Mouse (Mus musculus): ENCODE measurements around the gene Cfdp1. TPM values are rescaled to one million over a fixed set of nuclear protein-coding genes. Genes with fewer than 3 reads are reported as not detected.
"Not testable (repeated sequence)": the region's sequence is repeated elsewhere in the genome, so short reads cannot be mapped to it uniquely, and the experiment has no call there.

The Cfdp1 gene
- polyA plus RNA-seq, 1 experiment from 2014 or later = 214 TPM

DNA sequence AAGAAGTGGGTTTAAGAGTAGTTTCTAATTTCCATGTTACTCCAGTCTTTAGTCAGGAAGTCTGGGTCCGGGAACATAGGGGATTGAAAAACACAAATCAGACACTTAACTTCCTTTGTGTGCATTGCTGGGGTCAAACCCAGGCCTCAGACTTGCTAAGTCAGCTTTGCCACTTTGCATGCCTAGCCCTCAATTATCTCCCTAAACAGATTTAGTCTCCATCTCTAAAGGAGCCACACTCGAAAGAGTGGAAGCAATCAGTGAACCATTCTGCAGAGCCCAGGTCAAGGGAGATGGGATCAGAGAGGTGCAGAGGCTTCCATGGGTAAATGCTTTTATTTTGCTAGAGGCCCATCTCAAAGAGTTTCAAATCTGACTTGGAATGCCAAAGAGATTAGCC, 14.6 kb upstream of the Cfdp1 start:
- DNase-seq (ENCODE audit: low spot score) = no peak
- H3K27ac ChIP-seq (ENCODE audit: low read depth, low read length) = no peak overlapping the region
- no peak for ATAC-seq (ENCODE audit: low FRiP score)
- H3K27me3 ChIP-seq (ENCODE audit: control insufficient read depth, insufficient read depth, low read length) = no peaks in the 10 kb centered on the region
- no peaks in the 10 kb centered on the region for H3K9me3 ChIP-seq (ENCODE audit: control insufficient read depth, low read length)
- H3K4me2 ChIP-seq (replicated peaks; ENCODE audit: low read depth, low read length) = no peak overlapping the region
- no peaks in the 10 kb centered on the region for H3K36me3 ChIP-seq (ENCODE audit: control insufficient read depth, insufficient read depth, low read length)
- no peak overlapping the region for H3K9ac ChIP-seq (ENCODE audit: low read depth, low read length)
- 59% methylated on average over 2 of the region's 2 CpGs for WGBS
- H3K4me3 ChIP-seq (ENCODE audit: low read depth, low read length) = no peak overlapping the region
- no peaks in the 10 kb centered on the region for H3K4me1 ChIP-seq (replicated peaks; ENCODE audit: control insufficient read depth, insufficient read depth, low read length)

DNA sequence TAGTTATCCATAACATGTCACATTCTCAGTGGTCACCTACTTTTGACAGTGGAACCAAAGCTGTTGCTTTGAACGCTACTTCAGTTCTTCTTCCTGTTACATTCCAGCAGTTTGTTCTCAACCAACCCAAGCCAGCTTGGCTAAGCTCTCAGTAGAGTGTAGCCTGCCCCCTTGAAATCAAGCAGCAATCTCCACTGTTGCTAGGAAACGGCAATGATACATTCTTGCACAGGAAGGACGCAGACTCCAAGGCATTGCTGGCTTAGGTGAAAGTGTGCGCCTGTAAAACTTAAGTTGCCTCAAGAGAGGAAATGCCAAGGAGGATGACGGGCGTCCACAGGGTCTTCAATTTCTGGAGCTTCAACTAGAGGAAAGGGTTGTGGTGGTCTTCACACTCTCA, 11.8 kb upstream of the Cfdp1 start:
- Histone ChIP-seq H3K4me2 (replicated peaks; ENCODE audit: low read depth, low read length) (no peak overlapping the region), H3K9ac (ENCODE audit: low read depth, low read length) (no peak overlapping the region), H3K9me3 (ENCODE audit: control insufficient read depth, low read length) (no peaks in the 10 kb centered on the region), H3K4me1 (replicated peaks; ENCODE audit: control insufficient read depth, insufficient read depth, low read length) (no peaks in the 10 kb centered on the region), H3K36me3 (ENCODE audit: control insufficient read depth, insufficient read depth, low read length) (no peaks in the 10 kb centered on the region), H3K27ac (ENCODE audit: low read depth, low read length) (no peak overlapping the region), H3K4me3 (ENCODE audit: low read depth, low read length) (no peak overlapping the region), H3K27me3 (ENCODE audit: control insufficient read depth, insufficient read depth, low read length) (no peaks in the 10 kb centered on the region)
- 94% methylated on average over 6 of the region's 6 CpGs for WGBS
- ATAC-seq (ENCODE audit: low FRiP score) (no peak), DNase-seq (ENCODE audit: low spot score) (no peak)

DNA sequence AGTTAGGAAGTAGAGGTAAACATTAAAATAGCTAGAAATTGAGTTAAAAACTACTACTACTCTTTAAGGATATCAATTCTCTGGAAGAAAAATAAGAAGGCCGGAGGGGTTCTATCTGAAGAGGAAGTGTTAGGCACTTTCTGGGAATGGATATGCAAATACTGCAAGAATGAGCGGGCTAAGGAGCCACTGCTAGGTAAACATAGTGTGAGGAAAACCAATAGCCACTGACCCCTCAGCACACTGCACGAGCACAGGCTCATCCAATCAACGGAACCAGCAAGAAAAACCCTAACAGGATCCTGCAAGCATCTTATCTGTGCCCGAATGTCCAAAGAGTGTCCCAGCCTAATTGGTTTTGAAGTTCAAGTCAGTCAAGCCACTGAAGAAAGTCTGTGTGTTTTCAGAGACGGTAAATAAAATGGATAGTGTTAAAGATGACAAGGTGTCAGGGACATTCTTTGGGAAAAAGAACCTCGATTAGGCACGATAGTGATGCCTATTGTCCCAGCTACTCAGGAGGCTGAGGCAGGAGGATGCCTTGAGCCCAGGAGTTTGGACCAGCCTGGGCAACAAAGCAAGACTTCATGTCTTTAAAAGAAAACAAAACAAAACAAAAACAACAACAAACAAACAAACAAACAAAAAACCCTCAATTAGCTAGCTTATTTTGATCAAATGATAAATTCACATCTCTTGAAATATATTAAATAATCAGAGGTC, 11.2 kb upstream of the Cfdp1 start:
- Histone ChIP-seq H3K4me1 (replicated peaks; ENCODE audit: control insufficient read depth, insufficient read depth, low read length) (no peaks in the 10 kb centered on the region), H3K27me3 (ENCODE audit: control insufficient read depth, insufficient read depth, low read length) (no peaks in the 10 kb centered on the region), H3K9ac (ENCODE audit: low read depth, low read length) (no peak overlapping the region), H3K36me3 (ENCODE audit: control insufficient read depth, insufficient read depth, low read length) (no peaks in the 10 kb centered on the region), H3K27ac (ENCODE audit: low read depth, low read length) (no peak overlapping the region), H3K9me3 (ENCODE audit: control insufficient read depth, low read length) (no peaks in the 10 kb centered on the region), H3K4me2 (replicated peaks; ENCODE audit: low read depth, low read length) (no peak overlapping the region), H3K4me3 (ENCODE audit: low read depth, low read length) (no peak overlapping the region)
- 91% methylated on average over 8 of the region's 8 CpGs for WGBS
- ATAC-seq (ENCODE audit: low FRiP score) = no peak
- no peak for DNase-seq (ENCODE audit: low spot score)

GRCm38 (mm10) chr8:111864648-111865047, 10.6 kb upstream of the Cfdp1 start:
- Histone ChIP-seq H3K4me1 (replicated peaks; ENCODE audit: control insufficient read depth, insufficient read depth, low read length) (no peaks in the 10 kb centered on the region), H3K4me2 (replicated peaks; ENCODE audit: low read depth, low read length) (no peak overlapping the region), H3K9me3 (ENCODE audit: control insufficient read depth, low read length) (no peaks in the 10 kb centered on the region), H3K9ac (ENCODE audit: low read depth, low read length) (no peak overlapping the region), H3K27ac (ENCODE audit: low read depth, low read length) (no peak overlapping the region), H3K27me3 (ENCODE audit: control insufficient read depth, insufficient read depth, low read length) (no peaks in the 10 kb centered on the region), H3K4me3 (ENCODE audit: low read depth, low read length) (no peak overlapping the region), H3K36me3 (ENCODE audit: control insufficient read depth, insufficient read depth, low read length) (no peaks in the 10 kb centered on the region)
- ATAC-seq (ENCODE audit: low FRiP score) (no peak), DNase-seq (ENCODE audit: low spot score) (no peak)
- 91% methylated on average over 8 of the region's 8 CpGs for WGBS

DNA sequence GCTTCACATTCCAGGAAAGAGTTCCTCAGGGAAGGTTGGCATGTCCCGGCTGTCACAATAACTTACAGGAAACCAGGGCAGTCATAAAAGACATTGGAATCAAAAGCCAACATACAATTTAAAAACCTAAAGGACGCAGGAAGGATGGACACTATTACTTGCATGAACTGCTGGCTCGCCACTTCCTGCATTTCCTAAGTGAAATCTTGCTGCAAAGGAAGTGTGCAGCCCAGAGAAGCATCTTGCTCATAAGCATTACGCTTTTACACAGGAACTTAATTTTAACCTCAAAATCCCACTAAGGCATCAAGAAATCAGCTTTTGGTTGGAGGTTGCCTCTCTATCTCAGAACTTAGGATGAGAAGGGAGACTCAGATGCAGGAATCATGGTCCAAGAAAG, 9.2 kb upstream of the Cfdp1 start:
- Histone ChIP-seq H3K9me3 (ENCODE audit: control insufficient read depth, low read length) (no peaks in the 10 kb centered on the region), H3K36me3 (ENCODE audit: control insufficient read depth, insufficient read depth, low read length) (no peaks in the 10 kb centered on the region), H3K4me3 (ENCODE audit: low read depth, low read length) (no peak overlapping the region), H3K27me3 (ENCODE audit: control insufficient read depth, insufficient read depth, low read length) (no peaks in the 10 kb centered on the region), H3K4me1 (replicated peaks; ENCODE audit: control insufficient read depth, insufficient read depth, low read length) (no peaks in the 10 kb centered on the region), H3K27ac (ENCODE audit: low read depth, low read length) (no peak overlapping the region), H3K9ac (ENCODE audit: low read depth, low read length) (no peak overlapping the region), H3K4me2 (replicated peaks; ENCODE audit: low read depth, low read length) (no peak overlapping the region)
- ATAC-seq (ENCODE audit: low FRiP score) (no peak), DNase-seq (ENCODE audit: low spot score) (no peak)
- 85% methylated on average over 4 of the region's 4 CpGs for WGBS

GRCm38 (mm10) chr8:111855977-111856376, 1.9 kb upstream of the Cfdp1 start:
- H3K4me3 ChIP-seq (ENCODE audit: low read depth, low read length) = no peak overlapping the region
- no peak overlapping the region for H3K27ac ChIP-seq (ENCODE audit: low read depth, low read length)
- no peak overlapping the region for H3K4me2 ChIP-seq (replicated peaks; ENCODE audit: low read depth, low read length)
- no peaks in the 10 kb centered on the region for H3K36me3 ChIP-seq (ENCODE audit: control insufficient read depth, insufficient read depth, low read length)
- no peaks in the 10 kb centered on the region for H3K4me1 ChIP-seq (replicated peaks; ENCODE audit: control insufficient read depth, insufficient read depth, low read length)
- ATAC-seq (ENCODE audit: low FRiP score) = no peak
- no peak for DNase-seq (ENCODE audit: low spot score)
- H3K27me3 ChIP-seq (ENCODE audit: control insufficient read depth, insufficient read depth, low read length) = no peaks in the 10 kb centered on the region
- H3K9ac ChIP-seq (ENCODE audit: low read depth, low read length) = no peak overlapping the region
- no peaks in the 10 kb centered on the region for H3K9me3 ChIP-seq (ENCODE audit: control insufficient read depth, low read length)
- WGBS = 86% methylated on average over 12 of the region's 12 CpGs

- Histone ChIP-seq H3K4me3 (ENCODE audit: low read depth, low read length) (peak overlapping the region; percentile 96), H3K4me2 (replicated peaks; ENCODE audit: low read depth, low read length) (peak overlapping the region; percentile 81)
- H3K27me3 ChIP-seq (ENCODE audit: control insufficient read depth, insufficient read depth, low read length); H3K4me1 ChIP-seq (replicated peaks; ENCODE audit: control insufficient read depth, insufficient read depth, low read length); H3K9ac ChIP-seq (ENCODE audit: low read depth, low read length); H3K27ac ChIP-seq (ENCODE audit: low read depth, low read length); H3K36me3 ChIP-seq (ENCODE audit: control insufficient read depth, insufficient read depth, low read length); H3K9me3 ChIP-seq (ENCODE audit: control insufficient read depth, low read length); DNase-seq (ENCODE audit: low spot score); ATAC-seq (ENCODE audit: low FRiP score): not testable (repeated sequence)
- 65% methylated on average over 12 of the region's 12 CpGs for WGBS
Observed at GRCm38 (mm10) chr8:111853219-111853618, 872 bp downstream of the Cfdp1 start.

DNA sequence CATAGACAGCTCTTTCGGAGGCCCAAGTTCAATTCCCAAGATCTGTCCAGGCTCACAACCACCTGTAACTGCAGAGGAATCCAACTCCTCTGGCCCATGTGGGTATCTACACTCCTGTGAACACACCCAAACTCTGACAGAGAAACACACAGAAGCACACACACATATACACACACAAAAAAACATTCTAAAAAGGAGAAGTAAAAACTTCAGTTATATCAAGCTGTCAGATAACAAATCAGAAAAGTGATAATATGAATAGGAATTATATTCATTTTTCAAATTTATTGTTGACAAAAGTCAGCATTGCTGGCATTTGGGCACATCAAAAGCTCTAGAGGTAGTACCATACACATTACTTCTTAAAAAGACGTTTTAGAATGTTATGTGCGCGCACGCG, 7.3 kb downstream of the Cfdp1 start:
- over 99% methylated on average over 6 of the region's 6 CpGs for WGBS
- Histone ChIP-seq H3K9ac (ENCODE audit: low read depth, low read length) (no peak overlapping the region), H3K27ac (ENCODE audit: low read depth, low read length) (no peak overlapping the region), H3K27me3 (ENCODE audit: control insufficient read depth, insufficient read depth, low read length) (no peaks in the 10 kb centered on the region), H3K4me2 (replicated peaks; ENCODE audit: low read depth, low read length) (no peak overlapping the region), H3K4me1 (replicated peaks; ENCODE audit: control insufficient read depth, insufficient read depth, low read length) (no peaks in the 10 kb centered on the region), H3K36me3 (ENCODE audit: control insufficient read depth, insufficient read depth, low read length) (no peaks in the 10 kb centered on the region), H3K4me3 (ENCODE audit: low read depth, low read length) (no peak overlapping the region), H3K9me3 (ENCODE audit: control insufficient read depth, low read length) (no peaks in the 10 kb centered on the region)
- DNase-seq (ENCODE audit: low spot score) (no peak), ATAC-seq (ENCODE audit: low FRiP score) (no peak)

GRCm38 (mm10) chr8:111835540-111835939, 18.6 kb downstream of the Cfdp1 start:
- Histone ChIP-seq H3K36me3 (ENCODE audit: control insufficient read depth, insufficient read depth, low read length) (0 out of 2 replicates have a peak, but pooled peaks cover 2% of the 10 kb centered on the region), H3K9ac (ENCODE audit: low read depth, low read length) (no peak overlapping the region), H3K27ac (ENCODE audit: low read depth, low read length) (no peak overlapping the region), H3K4me3 (ENCODE audit: low read depth, low read length) (no peak overlapping the region), H3K27me3 (ENCODE audit: control insufficient read depth, insufficient read depth, low read length) (no peaks in the 10 kb centered on the region), H3K9me3 (ENCODE audit: control insufficient read depth, low read length) (no peaks in the 10 kb centered on the region), H3K4me1 (replicated peaks; ENCODE audit: control insufficient read depth, insufficient read depth, low read length) (no peaks in the 10 kb centered on the region), H3K4me2 (replicated peaks; ENCODE audit: low read depth, low read length) (no peak overlapping the region)
- DNase-seq (ENCODE audit: low spot score) (peak; percentile 19), ATAC-seq (ENCODE audit: low FRiP score) (no peak)
- 56% methylated on average over 1 of the region's 1 CpGs for WGBS
